33 mouse cellular contexts compared by ENCODE assay signal in the genomic region with DNA sequence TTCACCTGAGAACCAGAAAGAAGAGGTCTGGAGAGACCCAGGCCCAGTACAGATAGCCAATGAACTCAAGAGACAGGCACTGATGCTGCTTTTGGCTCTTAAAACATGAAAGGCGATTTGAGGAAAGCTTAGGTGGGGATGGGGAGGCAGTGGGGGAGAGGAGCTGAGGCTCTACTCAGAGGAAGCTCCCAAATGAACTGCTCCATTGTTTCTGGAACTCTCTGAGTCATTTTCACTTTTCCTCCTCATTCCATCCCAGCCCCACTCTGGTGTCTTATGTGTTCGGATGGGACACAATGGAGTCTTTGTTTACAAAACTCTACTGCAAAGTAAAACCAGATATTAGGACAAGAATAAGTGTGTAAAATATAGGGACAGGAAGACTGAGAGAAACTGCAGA. TPM values are rescaled to one million over a fixed set of nuclear protein-coding genes. Genes with fewer than 3 reads are reported as not detected.
DNase-seq lines count a peak whose midpoint lies in the region; ATAC-seq lines count a peak whose summit lies in the region.
"Had no signal": no experiment of that assay in that cellular context is flagged by ENCODE, and none has a peak within 500 bp of the region (broad histone marks: within the 10 kb centered on the region; RNA-seq: fewer than 3 reads in every experiment).

No protein-coding gene starts in this region.

- H3K9me3 ChIP-seq in heart, embryonic 14.5 days (ENCODE audit: control insufficient read depth, low read length) = no peaks in the 10 kb centered on the region
- H3K9me3 ChIP-seq in embryonic facial prominence, embryonic 14.5 days (ENCODE audit: control insufficient read depth, low read length) = no peaks in the 10 kb centered on the region
- H3K9me3 ChIP-seq: embryonic facial prominence, embryonic 13.5 days; midbrain, embryonic 15.5 days had no signal

- peaks cover 7 to 13% of the 10 kb centered on the region in 2 experiments; a peak in 2 of 4 replicates for H3K4me1 ChIP-seq in heart, embryonic 14.5 days (ENCODE audit: control insufficient read depth in 2 of 2, insufficient read depth in 2 of 2, low read length in 2 of 2)
- peaks cover 7% of the 10 kb centered on the region; the same call in 1 of the 2 replicates for H3K4me1 ChIP-seq in embryonic facial prominence, embryonic 14.5 days (ENCODE audit: control insufficient read depth, insufficient read depth, low read length)

- H3K9ac ChIP-seq in heart, embryonic 14.5 days (ENCODE audit: low read length) = no peak overlapping the region
- H3K9ac ChIP-seq in embryonic facial prominence, embryonic 14.5 days (ENCODE audit: low read depth, low read length) = no peak overlapping the region
- H3K9ac ChIP-seq: embryonic facial prominence, embryonic 13.5 days; forebrain, embryonic 12.5 days; forebrain, postnatal 0 days; hindbrain, embryonic 14.5 days; liver, embryonic 14.5 days; midbrain, embryonic 15.5 days had no signal

- no peak for ATAC-seq in heart, embryonic 14.5 days (ENCODE audit: insufficient number of reproducible peaks, insufficient read depth, low FRiP score, low read depth)
- no peak for ATAC-seq in embryonic facial prominence, embryonic 14.5 days (ENCODE audit: low read depth)
- ATAC-seq: forebrain, postnatal 0 days; intestine, postnatal 0 days; midbrain, embryonic 15.5 days; Patski had no signal

- WGBS in heart, embryonic 14.5 days = 72% methylated on average over 2 of the region's 2 CpGs
- 30% methylated on average over 2 of the region's 2 CpGs for WGBS in embryonic facial prominence, embryonic 14.5 days

- no peak overlapping the region for H3K4me3 ChIP-seq in heart, embryonic 14.5 days (ENCODE audit: control insufficient read depth in 1 of 2, insufficient read depth in 1 of 2, low read depth in 1 of 2, low read length in 2 of 2)
- H3K4me3 ChIP-seq in embryonic facial prominence, embryonic 14.5 days (ENCODE audit: low read depth, low read length) = no peak overlapping the region
- H3K4me3 ChIP-seq: embryonic facial prominence, embryonic 13.5 days; forebrain, embryonic 12.5 days; midbrain, embryonic 10.5 days; midbrain, embryonic 15.5 days had no signal

- no peaks in the 10 kb centered on the region for H3K27me3 ChIP-seq in heart, embryonic 14.5 days (ENCODE audit: control insufficient read depth, insufficient read depth, low read length)
- H3K27me3 ChIP-seq in embryonic facial prominence, embryonic 14.5 days (replicated peaks; ENCODE audit: control insufficient read depth, insufficient read depth, low read length) = no peaks in the 10 kb centered on the region
- H3K27me3 ChIP-seq: CH12.LX; embryonic facial prominence, embryonic 13.5 days; forebrain, embryonic 12.5 days; midbrain, embryonic 15.5 days; Patski had no signal

- no peaks in the 10 kb centered on the region for H3K36me3 ChIP-seq in heart, embryonic 14.5 days (ENCODE audit: control insufficient read depth, insufficient read depth, low read length)
- H3K36me3 ChIP-seq in embryonic facial prominence, embryonic 14.5 days (ENCODE audit: control insufficient read depth, insufficient read depth, low read length) = no peaks in the 10 kb centered on the region
- H3K36me3 ChIP-seq: embryonic facial prominence, embryonic 13.5 days; midbrain, embryonic 15.5 days had no signal

- DNase-seq in heart, postnatal 14 days = no peak
- DNase-seq in retina, postnatal 1 day = peak; percentile 49
- no peak for DNase-seq in retina, embryonic 14.5 days (ENCODE audit: low spot score)
- no peak for DNase-seq in embryonic facial prominence, embryonic 14.5 days (ENCODE audit: low spot score)
- DNase-seq in lung, postnatal 10 days = no peak
- no peak for DNase-seq in adrenal gland, adult 18-20 months (ENCODE audit: low spot score in 2 of 2)
- DNase-seq: adrenal gland, postnatal 14 days; cerebellum, adult 11 months; cerebellum, adult 9-10 months; cerebellum, postnatal 36 days; embryo, embryonic 11 days; forebrain, postnatal 0 days; kidney, adult 9 months; kidney, postnatal 10 days; layer of hippocampus, adult 9-11 months; liver; lung, adult 2 months; lung, postnatal 14 days; right cerebral cortex, postnatal 4 days; thymus, adult 18-20 months; thymus, postnatal 36 days had no signal

- no peak overlapping the region for H3K4me2 ChIP-seq in heart, embryonic 14.5 days (ENCODE audit: low read length)
- H3K4me2 ChIP-seq in embryonic facial prominence, embryonic 14.5 days (ENCODE audit: low read depth, low read length) = no peak overlapping the region
- H3K4me2 ChIP-seq: embryonic facial prominence, embryonic 13.5 days; forebrain, embryonic 12.5 days; heart, embryonic 11.5 days; hindbrain, embryonic 14.5 days; midbrain, embryonic 15.5 days had no signal

- intact Hi-C loops in heart, postnatal 14 days (cut with DNase I) = no loop called here

- H3K27ac ChIP-seq in heart, embryonic 14.5 days (replicated peaks in 1 of 2; ENCODE audit: control insufficient read depth in 1 of 2, insufficient read depth in 1 of 2, low read depth in 2 of 2, low read length in 2 of 2) = peak overlapping the region; percentile 33; a peak in 1 of 4 replicates
- peak overlapping the region; percentile 3; the same call in 1 of the 2 replicates for H3K27ac ChIP-seq in embryonic facial prominence, embryonic 14.5 days (replicated peaks; ENCODE audit: low read depth, low read length)
- H3K27ac ChIP-seq: embryonic facial prominence, embryonic 13.5 days; forebrain, embryonic 12.5 days; hindbrain, embryonic 14.5 days; liver, embryonic 14.5 days; midbrain, embryonic 10.5 days; midbrain, embryonic 15.5 days; stomach, postnatal 0 days had no signal

RNA-seq across cellular contexts. Expression of gene Maml3, which starts 53.1 kb away (rescaled TPM):
- polyA plus RNA-seq in heart, embryonic 14.5 days (2014; fragmentation: Nextera tagmentation; extraction: Ambion mirVana) = 2.8 and 2.9 TPM in 2 replicates
- total RNA-seq in heart, postnatal 14 days (2021) = 1 to 10 TPM; 3.7 to 5.0 TPM
- 4.8 and 5.1 TPM in 2 replicates for polyA plus RNA-seq in embryonic facial prominence, embryonic 14.5 days (2014; fragmentation: Nextera tagmentation; extraction: Ambion mirVana)
- 1 to 10 TPM; 6.4 to 8.2 TPM for total RNA-seq in adrenal gland, adult 18-20 months (2021)
